Mouse (Mus musculus) cerebral cortex, adult 2 months (tissue): ENCODE data around the gene Btn1a1.

Experiments used
- WGBS: fragments of 180-500 bp; shearing (Covaris S2); methylation state at CpG from one replicate; pipeline ENCODE4 v1.1.7; 2018; 5-methylcytosine and 5-hydroxymethylcytosine counted together

Btn1a1 gene

DNA sequence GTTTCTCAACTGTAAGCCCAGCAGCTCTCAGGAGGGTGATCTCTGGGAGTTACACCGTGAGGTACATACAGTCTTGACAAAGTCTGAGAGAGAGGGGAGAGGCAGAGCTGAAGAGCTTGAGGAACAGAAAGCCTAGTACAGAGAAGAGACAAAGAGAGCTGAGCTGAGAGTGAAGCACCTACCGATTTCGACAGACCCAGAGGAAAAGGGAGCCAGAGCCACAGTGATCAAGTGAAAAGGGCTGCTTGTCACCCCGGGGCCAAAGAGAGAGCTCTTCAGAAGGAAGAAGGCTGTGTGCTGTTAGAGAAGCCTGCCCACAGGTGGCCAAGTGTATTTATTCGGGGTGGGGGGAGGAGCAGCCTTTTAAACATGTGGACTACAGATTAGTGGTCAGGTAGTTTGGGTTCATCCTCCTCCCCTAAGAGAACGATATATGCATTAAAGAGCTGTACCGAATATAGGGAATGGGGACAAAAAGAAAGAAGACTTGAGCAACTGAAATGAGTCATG lies at the start of gene Btn1a1:
Gene Btn1a1 (minus strand): TSS at position 302 of the 510 bp plus-strand sequence.
- 7% methylated on average over 7 of the region's 7 CpGs for WGBS

DNA sequence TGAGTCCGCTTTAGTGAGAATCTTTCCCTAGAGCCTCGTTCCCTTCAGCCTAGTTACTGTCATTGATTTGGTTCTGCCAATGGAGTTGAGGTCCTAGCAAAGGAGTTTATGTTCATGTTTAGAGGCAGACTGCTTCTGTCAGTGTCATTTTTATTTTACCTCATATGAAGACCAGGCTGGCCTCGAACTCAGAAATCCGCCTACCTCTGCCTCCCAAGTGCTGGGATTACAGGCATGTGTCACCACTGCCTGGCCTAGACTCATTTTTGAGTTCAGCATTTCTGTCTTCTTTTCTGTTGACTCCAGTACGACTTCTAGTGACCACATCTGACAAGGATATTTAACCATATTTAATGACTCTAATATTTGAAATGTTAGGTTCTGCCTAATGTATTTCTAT lies 49.6 kb upstream of the Btn1a1 start:
- 85% methylated on average over 5 of the region's 5 CpGs for WGBS

- WGBS: 100% methylated on average over 1 of the region's 1 CpGs
Measured at GRCm38 (mm10) chr13:23513517-23513916, 47.8 kb upstream of the Btn1a1 start.

DNA sequence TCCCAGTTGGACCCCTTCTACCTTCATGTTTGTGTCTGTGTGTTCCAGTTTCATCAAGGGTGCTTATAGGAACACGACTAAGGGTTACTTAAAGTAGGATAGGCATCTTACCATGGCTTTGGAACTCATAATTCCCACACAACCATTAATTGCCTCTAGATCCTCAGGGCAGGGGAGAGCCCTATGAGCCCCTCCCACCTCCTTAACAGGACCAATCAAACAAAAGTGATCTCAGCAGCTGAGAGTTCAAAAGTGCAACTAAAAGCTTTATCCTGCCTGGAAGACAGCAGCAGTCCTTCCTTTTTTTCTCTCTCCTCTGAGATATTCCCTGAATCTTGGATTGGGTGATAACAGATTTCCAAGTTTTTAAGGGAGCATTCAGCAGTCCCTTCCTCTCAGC lies 44.4 kb upstream of the Btn1a1 start:
- 73% methylated on average over 1 of the region's 1 CpGs for WGBS

- 54% methylated on average over 14 of the region's 14 CpGs for WGBS
Measured at GRCm38 (mm10) chr13:23506819-23507515, 41.3 kb upstream of the Btn1a1 start.

- 55% methylated on average over 13 of the region's 13 CpGs for WGBS
Measured at GRCm38 (mm10) chr13:23506351-23506750, 40.6 kb upstream of the Btn1a1 start.

DNA sequence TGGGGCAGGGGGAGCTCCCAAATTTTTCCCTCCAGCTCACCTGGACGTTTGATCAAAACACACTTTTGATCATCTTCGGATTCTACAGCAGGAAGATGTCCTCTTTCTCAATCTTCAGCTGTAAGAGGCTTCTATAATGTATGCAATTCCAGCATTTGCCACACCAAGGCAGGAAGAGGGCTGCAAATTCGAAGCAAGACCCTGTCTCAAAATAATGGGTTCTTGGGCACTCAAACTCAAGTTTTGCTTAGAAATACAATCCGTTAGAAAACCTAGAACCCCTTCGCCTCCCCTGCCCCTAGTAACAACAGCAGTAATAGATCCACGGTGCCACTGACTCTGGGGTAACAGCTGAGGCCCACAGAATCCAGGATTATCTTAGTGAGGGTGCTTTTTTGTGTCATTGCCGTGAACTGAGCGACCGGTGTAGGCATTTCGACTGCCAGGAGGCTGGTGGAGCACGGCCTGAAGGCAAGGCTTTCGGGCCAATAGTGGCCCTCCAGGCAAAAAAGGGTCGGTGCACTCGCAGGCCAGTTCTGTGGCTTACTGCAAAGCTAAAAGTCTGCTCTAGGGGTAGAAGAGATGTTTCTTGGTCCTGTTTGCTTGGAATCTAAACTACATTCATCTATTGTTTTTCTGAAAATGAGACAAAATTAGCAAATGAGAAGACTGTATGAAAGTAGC lies 40.1 kb upstream of the Btn1a1 start:
- WGBS: 44% methylated on average over 14 of the region's 14 CpGs

GRCm38 (mm10) chr13:23503797-23504196 lies 38.1 kb upstream of the Btn1a1 start:
- WGBS: 6% methylated on average over 9 of the region's 9 CpGs

GRCm38 (mm10) chr13:23502916-23503315 lies 37.2 kb upstream of the Btn1a1 start:
- 67% methylated on average over 4 of the region's 4 CpGs for WGBS

GRCm38 (mm10) chr13:23502031-23502567 lies 36.4 kb upstream of the Btn1a1 start:
- WGBS: 47% methylated on average over 9 of the region's 9 CpGs

- WGBS: 37% methylated on average over 5 of the region's 5 CpGs
Measured at GRCm38 (mm10) chr13:23501511-23501910, 35.8 kb upstream of the Btn1a1 start.

GRCm38 (mm10) chr13:23500424-23501200 lies 34.9 kb upstream of the Btn1a1 start:
- WGBS: 10% methylated on average over 17 of the region's 17 CpGs

- 41% methylated on average over 7 of the region's 7 CpGs for WGBS
Measured at GRCm38 (mm10) chr13:23499943-23500342, 34.2 kb upstream of the Btn1a1 start.

DNA sequence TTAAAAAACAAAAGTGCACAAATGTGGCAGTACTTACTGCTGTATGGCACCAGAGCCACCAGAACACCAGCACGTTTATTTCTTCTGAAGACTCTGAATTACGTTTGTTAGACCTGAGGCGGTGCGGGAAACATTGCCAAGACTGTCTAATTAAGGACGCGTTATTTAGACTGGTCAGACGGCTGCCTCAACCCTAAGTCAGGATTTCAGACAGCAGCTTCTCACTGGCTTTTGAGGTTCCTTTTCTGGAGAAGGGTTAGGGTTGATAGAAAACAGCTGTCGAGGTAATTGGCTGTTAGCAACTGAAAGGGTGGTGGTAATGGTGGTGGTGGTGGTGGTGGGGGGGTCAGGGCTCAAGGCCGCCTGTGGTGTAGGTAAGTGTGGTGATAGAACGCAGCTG lies 33.0 kb upstream of the Btn1a1 start:
- WGBS: 12% methylated on average over 10 of the region's 10 CpGs

DNA sequence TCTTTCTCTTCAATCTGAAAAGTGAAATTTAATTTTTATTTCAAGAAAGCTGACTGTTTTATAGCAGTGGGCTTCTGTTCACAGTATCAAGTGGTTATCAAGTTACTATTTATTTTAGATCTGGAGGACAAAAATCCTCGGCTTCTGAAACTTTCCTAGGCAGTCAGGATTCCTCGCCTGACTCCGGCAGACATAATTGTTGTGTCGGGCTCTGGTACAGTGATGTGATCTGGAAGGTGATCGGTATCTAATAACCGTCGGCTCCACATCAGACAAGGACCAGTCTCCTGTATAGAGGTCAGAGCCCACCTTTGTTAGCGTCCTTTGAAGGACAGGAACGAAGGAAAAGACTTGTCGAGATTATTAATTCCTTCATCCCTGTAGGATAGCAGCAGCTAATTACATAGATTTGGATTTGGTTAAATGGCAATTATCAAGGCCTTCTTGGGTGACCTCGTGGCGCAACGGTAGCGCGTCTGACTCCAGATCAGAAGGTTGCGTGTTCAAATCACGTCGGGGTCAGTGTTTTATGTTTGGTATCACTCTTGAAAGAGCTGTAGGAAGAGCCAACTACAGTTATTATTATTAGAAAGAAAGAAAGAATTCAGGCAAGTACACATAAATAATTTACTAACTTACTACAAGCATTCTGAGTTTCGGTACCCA lies 32.1 kb upstream of the Btn1a1 start:
- 28% methylated on average over 19 of the region's 19 CpGs for WGBS

DNA sequence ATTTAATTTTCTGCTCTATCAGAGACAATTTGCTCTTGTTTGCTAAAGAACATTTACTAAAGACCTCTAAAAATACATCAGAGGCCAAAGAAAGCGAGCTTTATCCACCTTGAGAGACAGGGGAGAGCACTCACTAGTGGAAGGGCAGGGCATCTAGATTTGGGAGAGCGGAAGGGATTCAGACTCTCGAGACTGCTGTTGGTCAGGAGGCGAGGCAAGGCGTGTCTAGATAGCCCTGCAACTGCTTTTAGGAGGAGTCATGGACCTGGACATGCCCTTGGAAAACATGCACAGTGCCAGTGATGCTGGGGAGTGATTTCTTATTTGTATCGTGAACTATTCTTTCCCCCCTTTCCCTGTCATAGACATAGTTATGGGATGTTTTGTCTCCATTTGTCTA lies 29.8 kb upstream of the Btn1a1 start:
- WGBS: 91% methylated on average over 6 of the region's 6 CpGs

GRCm38 (mm10) chr13:23491990-23492389 lies 26.3 kb upstream of the Btn1a1 start:
- 30% methylated on average over 14 of the region's 14 CpGs for WGBS

DNA sequence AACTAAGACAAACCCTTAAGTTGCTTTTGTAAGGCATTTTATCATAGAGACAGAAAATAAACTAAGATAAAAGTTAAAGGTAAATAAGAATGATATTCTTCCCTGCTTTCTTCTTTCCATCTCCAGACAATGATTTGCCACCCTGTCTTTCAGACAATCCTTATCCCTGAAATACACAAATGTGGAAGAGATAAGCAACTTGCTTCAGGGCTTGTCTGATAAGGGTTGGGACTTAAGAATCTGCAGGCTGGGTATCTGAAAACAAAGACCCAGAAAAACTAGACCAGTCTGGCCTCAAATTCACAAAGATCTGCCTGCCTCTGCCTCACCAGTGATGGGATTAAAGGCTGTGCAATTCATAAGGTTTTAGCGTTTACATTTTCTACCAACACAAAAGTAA lies 25.6 kb upstream of the Btn1a1 start:
- WGBS: 20% methylated on average over 1 of the region's 1 CpGs

- WGBS: 62% methylated on average over 1 of the region's 1 CpGs
Measured at GRCm38 (mm10) chr13:23490863-23491262, 25.2 kb upstream of the Btn1a1 start.

DNA sequence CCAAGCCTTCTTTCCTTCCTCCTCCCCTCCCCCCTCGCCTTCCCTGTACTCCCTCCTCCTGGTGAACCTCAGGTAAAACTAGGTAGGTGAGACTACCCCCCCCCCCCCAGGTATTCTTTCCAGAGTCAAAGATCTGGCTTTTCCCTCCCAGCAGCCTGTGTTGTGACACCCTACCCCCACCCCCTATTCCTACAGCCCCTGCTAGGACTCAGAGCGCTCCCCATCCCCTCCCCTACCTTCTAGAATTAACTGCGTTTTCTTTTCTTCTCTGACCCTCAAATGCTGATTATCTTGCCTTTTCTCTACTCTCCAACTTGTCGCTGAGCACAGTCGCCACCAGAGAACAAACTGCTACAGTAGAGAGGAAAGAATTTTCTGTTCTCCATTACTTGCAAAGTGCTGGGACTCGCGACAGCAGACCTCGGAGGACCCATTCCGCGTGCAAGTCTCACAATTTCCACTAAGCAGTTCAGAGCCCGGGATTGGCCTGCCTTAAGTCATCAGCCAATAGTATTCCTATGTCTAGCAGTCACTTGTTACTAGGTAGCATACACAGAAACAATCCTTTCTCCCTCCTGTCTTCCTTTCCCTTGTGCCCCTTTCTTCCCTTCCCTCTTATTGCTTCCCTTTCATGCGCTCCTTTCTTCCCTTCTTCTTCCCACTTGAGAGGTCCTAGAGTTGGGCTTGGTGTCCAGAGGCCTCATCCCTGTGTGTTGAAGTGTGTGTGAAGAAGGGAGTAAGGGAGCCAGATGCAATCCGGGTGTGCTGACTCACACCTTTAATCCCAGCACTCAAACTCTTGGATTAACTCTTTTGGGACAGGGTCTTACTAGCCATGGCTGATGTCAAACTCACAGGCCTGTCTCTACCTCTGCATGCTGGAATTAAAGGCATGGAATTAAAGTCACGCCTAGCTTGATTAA lies 23.0 kb upstream of the Btn1a1 start, which contains the start of gene Btn2a2:
Gene Btn2a2 (minus strand): TSS at position 458 of the 923 bp plus-strand sequence.
- whole genome bisulfite sequencing: 6% methylated on average over 13 of the region's 14 CpGs
